Comparison of ENCODE assay signal across 34 mouse cellular contexts in the genomic region with DNA sequence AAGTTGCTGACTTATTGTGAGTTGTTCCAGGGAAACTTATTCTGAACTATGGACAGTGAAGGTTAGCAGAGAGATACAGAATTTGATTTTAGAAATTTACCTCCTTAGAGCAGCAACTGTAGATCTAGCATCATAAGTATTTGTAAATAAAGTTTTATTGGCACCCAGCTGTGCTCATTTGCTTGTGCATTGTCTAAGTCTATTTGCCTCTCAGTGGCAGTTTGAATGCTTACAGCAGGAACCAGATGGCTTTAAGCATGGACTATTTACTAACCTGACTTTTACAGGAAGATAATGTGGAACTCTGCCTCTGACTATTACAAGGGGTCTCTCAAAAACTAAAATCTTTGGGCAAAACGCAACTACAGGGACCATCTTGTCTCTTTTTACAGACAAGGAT.
"Had no signal": no experiment of that assay in that cellular context is flagged by ENCODE, and none has a peak within 500 bp of the region (broad histone marks: within the 10 kb centered on the region; RNA-seq: fewer than 3 reads in every experiment).

No protein-coding gene starts in this region.

- H3K27ac ChIP-seq: heart, embryonic 10.5 days; heart, embryonic 13.5 days; heart, embryonic 15.5 days; hindbrain, embryonic 10.5 days; hindbrain, embryonic 13.5 days; hindbrain, embryonic 14.5 days; hindbrain, embryonic 15.5 days; hindbrain, postnatal 0 days; intestine, embryonic 15.5 days; kidney, embryonic 15.5 days; kidney, postnatal 0 days; layer of hippocampus, adult 2 months had no signal

- H3K36me3 ChIP-seq: heart, embryonic 10.5 days; heart, embryonic 12.5 days; heart, embryonic 13.5 days; heart, embryonic 15.5 days; hindbrain, embryonic 10.5 days; hindbrain, embryonic 13.5 days; hindbrain, embryonic 15.5 days; intestine, embryonic 15.5 days; kidney, embryonic 15.5 days had no signal

- H3K9ac ChIP-seq: heart, embryonic 12.5 days; heart, embryonic 13.5 days; heart, embryonic 15.5 days; hindbrain, embryonic 13.5 days; hindbrain, embryonic 14.5 days; hindbrain, embryonic 15.5 days; intestine, embryonic 15.5 days; kidney, embryonic 15.5 days had no signal

- H3K4me3 ChIP-seq: heart, embryonic 10.5 days; heart, embryonic 12.5 days; heart, embryonic 13.5 days; heart, embryonic 15.5 days; hindbrain, embryonic 10.5 days; hindbrain, embryonic 13.5 days; hindbrain, embryonic 15.5 days; intestine, embryonic 15.5 days; kidney, embryonic 15.5 days; layer of hippocampus, adult 2 months had no signal

- H3K9me3 ChIP-seq: heart, embryonic 10.5 days; heart, embryonic 12.5 days; heart, embryonic 13.5 days; heart, embryonic 15.5 days; hindbrain, embryonic 10.5 days; hindbrain, embryonic 13.5 days; hindbrain, embryonic 15.5 days; intestine, embryonic 15.5 days; kidney, embryonic 15.5 days had no signal

- H3K4me2 ChIP-seq: heart, embryonic 11.5 days; heart, embryonic 12.5 days; heart, embryonic 13.5 days; heart, embryonic 15.5 days; hindbrain, embryonic 13.5 days; hindbrain, embryonic 14.5 days; hindbrain, embryonic 15.5 days; intestine, embryonic 15.5 days; kidney, embryonic 15.5 days had no signal

- DNase-seq: heart, postnatal 10 days; heart, postnatal 14 days; heart, postnatal 36 days; heart, postnatal 4 days; kidney, adult 11 months; kidney, adult 18-20 months; kidney, adult 2 months; kidney, adult 8-10 months; kidney, adult 9 months; kidney, postnatal 10 days; kidney, postnatal 14 days; kidney, postnatal 25 days; kidney, postnatal 36 days; kidney, postnatal 4 days; layer of hippocampus, adult 9-11 months; layer of hippocampus, postnatal 36 days had no signal

- ATAC-seq: hindbrain, embryonic 16.5 days; hindbrain, postnatal 0 days; inflammation-experienced regulatory T-cells, adult 6 months; intestine, embryonic 15.5 days; intestine, embryonic 16.5 days; intestine, postnatal 0 days had no signal

- H3K27me3 ChIP-seq: heart, embryonic 12.5 days; heart, embryonic 13.5 days; heart, embryonic 15.5 days; hindbrain, embryonic 13.5 days; hindbrain, embryonic 15.5 days; intestine, embryonic 15.5 days; kidney, embryonic 15.5 days had no signal

- H3K4me1 ChIP-seq: hindbrain, embryonic 15.5 days had no signal
